25 mouse cellular contexts compared by ENCODE assay signal in genomic region chr1:4655252-4655651, GRCm38 (mm10).
DNase-seq lines count a peak whose midpoint lies in the region; ATAC-seq and TF ChIP-seq lines count a peak whose summit lies in the region.
"Had no signal": no experiment of that assay in that cellular context is flagged by ENCODE, and none has a peak within 500 bp of the region (broad histone marks: within the 10 kb centered on the region; RNA-seq: fewer than 3 reads in every experiment).

No protein-coding gene starts in this region.

- H3K27me3 ChIP-seq in heart, adult 2 months (ENCODE audit: control insufficient read depth, insufficient read depth, low read length): no peaks in the 10 kb centered on the region
- no peaks in the 10 kb centered on the region for H3K27me3 ChIP-seq in heart, embryonic 12.5 days (replicated peaks)
- no peaks in the 10 kb centered on the region for H3K27me3 ChIP-seq in kidney, embryonic 15.5 days
- H3K27me3 ChIP-seq in limb, embryonic 13.5 days: no peaks in the 10 kb centered on the region
- no peaks in the 10 kb centered on the region for H3K27me3 ChIP-seq in limb, embryonic 10.5 days (ENCODE audit: low read depth, poor library complexity, severe bottlenecking)
- H3K27me3 ChIP-seq: embryonic facial prominence, embryonic 12.5 days; embryonic facial prominence, embryonic 15.5 days; heart, embryonic 15.5 days had no signal

- no peak overlapping the region for H3K4me3 ChIP-seq in heart, adult 2 months
- H3K4me3 ChIP-seq in heart, embryonic 12.5 days: no peak overlapping the region
- H3K4me3 ChIP-seq in kidney, embryonic 15.5 days (replicated peaks): no peak overlapping the region
- H3K4me3 ChIP-seq in limb, embryonic 13.5 days: no peak overlapping the region
- H3K4me3 ChIP-seq in limb, embryonic 10.5 days: no peak overlapping the region
- H3K4me3 ChIP-seq: embryonic facial prominence, embryonic 12.5 days; embryonic facial prominence, embryonic 15.5 days; heart, embryonic 15.5 days had no signal

- H3K9me3 ChIP-seq in heart, embryonic 12.5 days (replicated peaks): no peaks in the 10 kb centered on the region
- no peaks in the 10 kb centered on the region for H3K9me3 ChIP-seq in kidney, embryonic 15.5 days (replicated peaks)
- no peaks in the 10 kb centered on the region for H3K9me3 ChIP-seq in limb, embryonic 13.5 days
- no peaks in the 10 kb centered on the region for H3K9me3 ChIP-seq in limb, embryonic 10.5 days (replicated peaks)
- H3K9me3 ChIP-seq: embryonic facial prominence, embryonic 12.5 days; embryonic facial prominence, embryonic 15.5 days; heart, embryonic 15.5 days had no signal

- H3K79me2 ChIP-seq in heart, adult 2 months (replicated peaks; ENCODE audit: control insufficient read depth, insufficient read depth, low read length): no peaks in the 10 kb centered on the region

- no peak for ATAC-seq in heart, embryonic 12.5 days (ENCODE audit: insufficient number of reproducible peaks, low FRiP score)
- peak; percentile 40; the same call in 1 of the 2 replicates for ATAC-seq in kidney, embryonic 15.5 days (replicated peaks; ENCODE audit: low FRiP score)
- 0 out of 2 replicates have a peak, but pooled peaks have one; percentile 57 for ATAC-seq in limb, embryonic 13.5 days (ENCODE audit: low FRiP score, low read depth)
- ATAC-seq: CD4-positive, CD25-positive, alpha-beta regulatory T cell, adult 4 months; forebrain, embryonic 14.5 days; forebrain, postnatal 0 days; hindbrain, postnatal 0 days; inflammation-experienced regulatory T-cells, adult 6 months had no signal

- H3K9ac ChIP-seq in heart, adult 2 months (ENCODE audit: low read depth, low read length): no peak overlapping the region
- no peak overlapping the region for H3K9ac ChIP-seq in heart, embryonic 12.5 days
- no peak overlapping the region for H3K9ac ChIP-seq in kidney, embryonic 15.5 days
- H3K9ac ChIP-seq in limb, embryonic 13.5 days: no peak overlapping the region
- H3K9ac ChIP-seq: embryonic facial prominence, embryonic 12.5 days; embryonic facial prominence, embryonic 15.5 days; forebrain, postnatal 0 days; heart, embryonic 15.5 days; hindbrain, embryonic 14.5 days had no signal

- H3K27ac ChIP-seq in heart, adult 2 months: peak overlapping the region; percentile 47
- H3K27ac ChIP-seq in heart, embryonic 12.5 days (ENCODE audit: poor library complexity, severe bottlenecking): no peak overlapping the region
- H3K27ac ChIP-seq in kidney, embryonic 15.5 days: 0 out of 2 replicates have a peak overlapping the region, but pooled peaks have one; percentile 9
- no peak overlapping the region for H3K27ac ChIP-seq in limb, embryonic 13.5 days
- H3K27ac ChIP-seq in limb, embryonic 10.5 days: no peak overlapping the region
- H3K27ac ChIP-seq: embryonic facial prominence, embryonic 12.5 days; embryonic facial prominence, embryonic 15.5 days; heart, embryonic 15.5 days; hindbrain, embryonic 14.5 days; hindbrain, postnatal 0 days had no signal

- intact Hi-C loops in heart, adult 2 months (cut with DNase I): loop anchor here (1.0 to 10.0 kb wide), 6 partner anchors 30 to 162 kb away; no protein-coding TSS in a partner anchor

- no peaks in the 10 kb centered on the region for H3K36me3 ChIP-seq in heart, adult 2 months (ENCODE audit: control insufficient read depth, insufficient read depth, low read length)
- no peaks in the 10 kb centered on the region for H3K36me3 ChIP-seq in heart, embryonic 12.5 days
- H3K36me3 ChIP-seq in kidney, embryonic 15.5 days: no peaks in the 10 kb centered on the region
- H3K36me3 ChIP-seq in limb, embryonic 13.5 days: no peaks in the 10 kb centered on the region
- H3K36me3 ChIP-seq in limb, embryonic 10.5 days: no peaks in the 10 kb centered on the region
- H3K36me3 ChIP-seq: embryonic facial prominence, embryonic 12.5 days; embryonic facial prominence, embryonic 15.5 days; heart, embryonic 15.5 days had no signal

- no peak overlapping the region for H3K4me2 ChIP-seq in heart, embryonic 12.5 days
- no peak overlapping the region for H3K4me2 ChIP-seq in kidney, embryonic 15.5 days
- no peak overlapping the region for H3K4me2 ChIP-seq in limb, embryonic 13.5 days (replicated peaks)
- H3K4me2 ChIP-seq: embryonic facial prominence, embryonic 12.5 days; embryonic facial prominence, embryonic 15.5 days; heart, embryonic 11.5 days; heart, embryonic 15.5 days; hindbrain, embryonic 14.5 days had no signal

- H3K4me1 ChIP-seq in heart, adult 2 months (ENCODE audit: control insufficient read depth, insufficient read depth, low read length): peaks cover 3% of the 10 kb centered on the region
- H3K4me1 ChIP-seq in heart, embryonic 12.5 days (replicated peaks): 0 out of 2 replicates have a peak, but pooled peaks cover 8% of the 10 kb centered on the region
- peaks cover 10% of the 10 kb centered on the region for H3K4me1 ChIP-seq in kidney, embryonic 15.5 days
- H3K4me1 ChIP-seq in limb, embryonic 13.5 days: 0 out of 2 replicates have a peak, but pooled peaks cover 4% of the 10 kb centered on the region
- 0 out of 2 replicates have a peak, but pooled peaks cover 2% of the 10 kb centered on the region for H3K4me1 ChIP-seq in limb, embryonic 10.5 days
- H3K4me1 ChIP-seq: embryonic facial prominence, embryonic 12.5 days; embryonic facial prominence, embryonic 15.5 days; heart, embryonic 15.5 days had no signal

- no peak for TF ChIP-seq POLR2A in heart, adult 2 months (IDR thresholded peaks at IDR 0.05; ENCODE audit: insufficient read depth, low read depth, low read length)

- TF ChIP-seq EP300 in heart, adult 2 months (IDR thresholded peaks at IDR 0.05; ENCODE audit: insufficient read depth, low read depth, low read length): no peak

- DNase-seq in heart, adult 2 months: no peak
- DNase-seq in kidney, adult 11 months: no peak
- DNase-seq in limb, embryonic 10.5 days (ENCODE audit: low spot score): no peak
- DNase-seq: adrenal gland, adult 2 months; adrenal gland, postnatal 14 days; cerebellum, adult 11 months; cerebellum, adult 2 months; cerebellum, adult 9-11 months; cerebellum, postnatal 25 days; forebrain, postnatal 0 days; gastrocnemius, postnatal 36 days; heart, postnatal 10 days; heart, postnatal 4 days had no signal

- TF ChIP-seq CTCF in heart, adult 2 months (IDR thresholded peaks at IDR 0.05): no peak

Comparison
In these comparisons a context has a peak if more than half of its experiments do, and no peak if none do; other contexts are left out.
1. H3K27ac ChIP-seq: peak in heart, adult 2 months (single experiment) and kidney, embryonic 15.5 days (single experiment); none in heart, embryonic 12.5 days (single experiment), limb, embryonic 13.5 days (single experiment) and limb, embryonic 10.5 days (single experiment).